Mouse (Mus musculus) kidney, adult 2 months (tissue): ENCODE data around the gene 4930524J08Rik. TPM values are rescaled to one million over a fixed set of nuclear protein-coding genes. Genes with fewer than 3 reads are reported as not detected.
A peak's percentile ranks its signal among the peaks of the same experiment; 100 is the strongest.

Experiments used
- DNase-seq: peaks from one replicate; pipeline ENCODE4 v3.0.0; 2021
- H3K27ac ChIP-seq: fragments of 200-500 bp; 2 replicates; pipeline ENCODE4 v1.5.1; 2012; ENCODE audit warnings: low read depth, low read length, control low read depth, inconsistent platforms; ENCODE audit not compliant: insufficient read depth
- H3K27me3 ChIP-seq: fragments of 200-500 bp; replicated peaks from 2 replicates; pipeline ENCODE4 v1.6.1; 2012; ENCODE audit warnings: mild to moderate bottlenecking, moderate library complexity, low read length, inconsistent platforms; ENCODE audit not compliant: control insufficient read depth, insufficient read depth
- H3K36me3 ChIP-seq: fragments of 200-500 bp; 2 replicates; pipeline ENCODE4 v1.6.1; 2012; ENCODE audit warnings: mild to moderate bottlenecking, moderate library complexity, low read length, inconsistent platforms; ENCODE audit not compliant: control insufficient read depth, insufficient read depth
- H3K4me1 ChIP-seq: fragments of 200-500 bp; 2 replicates; pipeline ENCODE4 v1.6.1; 2011; ENCODE audit warnings: low read length; ENCODE audit not compliant: control insufficient read depth, insufficient read depth
- H3K4me3 ChIP-seq: fragments of 200-500 bp; 2 replicates; pipeline ENCODE4 v1.5.1; 2011; ENCODE audit warnings: mild to moderate bottlenecking, low read depth, low read length, control low read depth; ENCODE audit not compliant: insufficient read depth
- CTCF ChIP-seq: fragments of 200-500 bp; conservative IDR thresholded peaks from 2 replicates; pipeline ENCODE4 v1.5.1; 2011; ENCODE audit warnings: low read depth, mild to moderate bottlenecking, control low read depth, low read length, moderate library complexity, mixed read lengths; ENCODE audit not compliant: insufficient read depth, insufficient read length
- POLR2A ChIP-seq: fragments of 200-500 bp; IDR thresholded peaks from one replicate; pipeline ENCODE4 v1.6.1; 2011; ENCODE audit warnings: low read depth, low read length, control low read depth
- WGBS: fragments of 180-500 bp; shearing (Covaris S2); methylation state at CpG from one replicate; pipeline ENCODE4 v1.1.7; 2018; 5-methylcytosine and 5-hydroxymethylcytosine counted together
- polyA plus RNA-seq: library from polyadenylated mRNA; depleted of rRNA; stranded (reverse); fragments of >200 nt; gene quantifications from 2 replicates; pipeline ENCODE4 v1.2.3, GENCODE M21; 2012; rRNA removed

4930524J08Rik gene
- 1.8 and 4.1 TPM in 2 replicates for polyA plus RNA-seq

- Histone ChIP-seq H3K27ac (peak within 1 kb of the TSS; percentile 100), H3K4me1 (peaks cover 15% of the 10 kb centered on the region), H3K4me3 (peak within 1 kb of the TSS; percentile 99), H3K27me3 (no peaks in the 10 kb centered on the region), H3K36me3 (no peaks in the 10 kb centered on the region)
- peak; percentile 98 for DNase-seq
- WGBS: under 1% methylated on average over 94 of the region's 97 CpGs
- TF ChIP-seq POLR2A: peak; percentile 55
- TF ChIP-seq CTCF: no peak
These were observed at the start of gene 4930524J08Rik, which contains the start of gene Hnrnpd for GRCm38 (mm10) chr5:99978699-99979442. 4930524J08Rik (plus strand) TSS chr5:99979061. Hnrnpd (minus strand) TSS chr5:99978938.

DNA sequence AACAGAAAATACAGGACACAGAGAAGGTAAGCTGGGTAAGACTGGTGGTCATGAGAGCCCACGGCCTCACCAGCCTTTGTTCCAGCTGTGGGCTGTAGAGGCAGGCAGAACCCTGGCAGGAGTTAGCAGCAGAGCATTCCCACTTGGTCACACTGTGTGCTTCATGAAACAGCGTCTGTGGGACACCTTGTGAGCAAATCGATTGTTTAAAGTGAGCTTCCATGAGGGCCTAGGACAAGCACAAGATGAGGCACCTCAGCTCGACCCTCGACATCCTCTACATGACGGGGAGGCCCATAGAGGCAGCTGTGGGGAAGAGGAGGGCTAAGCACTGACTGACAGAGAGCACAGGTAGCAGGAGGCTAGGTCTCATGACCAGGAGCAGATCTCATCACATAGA lies 47.0 kb upstream of the 4930524J08Rik start:
- Histone ChIP-seq H3K36me3 (no peaks in the 10 kb centered on the region), H3K4me3 (no peak overlapping the region), H3K27ac (no peak overlapping the region), H3K27me3 (no peaks in the 10 kb centered on the region), H3K4me1 (no peaks in the 10 kb centered on the region)
- DNase-seq: no peak
- 85% methylated on average over 6 of the region's 6 CpGs for WGBS
- TF ChIP-seq POLR2A (no peak), CTCF (no peak)

GRCm38 (mm10) chr5:99939440-99939839 lies 39.4 kb upstream of the 4930524J08Rik start:
- Histone ChIP-seq H3K27me3 (no peaks in the 10 kb centered on the region), H3K4me3 (no peak overlapping the region), H3K4me1 (no peaks in the 10 kb centered on the region), H3K27ac (no peak overlapping the region), H3K36me3 (no peaks in the 10 kb centered on the region)
- TF ChIP-seq CTCF (no peak), POLR2A (no peak)
- no peak for DNase-seq
- 83% methylated on average over 3 of the region's 3 CpGs for WGBS

DNA sequence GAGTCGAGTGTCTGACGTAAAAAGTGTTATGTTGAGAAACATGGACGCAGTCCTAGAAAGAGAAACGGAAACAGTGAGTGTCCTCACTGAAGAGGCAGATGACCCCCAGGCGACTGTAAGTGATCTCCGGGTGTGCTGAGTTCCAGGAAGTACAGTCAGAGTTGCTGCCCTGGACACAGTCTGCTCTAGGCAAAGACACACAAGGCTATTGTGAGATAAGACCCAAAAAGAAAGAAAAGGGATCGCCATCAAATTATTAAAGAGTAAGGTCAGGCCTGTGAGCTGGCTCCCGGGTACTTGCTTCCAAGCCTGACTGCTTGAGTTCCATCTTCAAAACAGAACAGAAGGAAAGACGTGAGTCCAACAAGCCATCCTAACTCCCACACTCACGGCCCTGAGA lies 37.6 kb upstream of the 4930524J08Rik start:
- no peaks in the 10 kb centered on the region for H3K4me1 ChIP-seq
- no peak overlapping the region for H3K4me3 ChIP-seq
- TF ChIP-seq POLR2A (no peak), CTCF (no peak)
- H3K27me3 ChIP-seq: no peaks in the 10 kb centered on the region
- no peak for DNase-seq
- no peak overlapping the region for H3K27ac ChIP-seq
- 80% methylated on average over 10 of the region's 10 CpGs for WGBS
- no peaks in the 10 kb centered on the region for H3K36me3 ChIP-seq

DNA sequence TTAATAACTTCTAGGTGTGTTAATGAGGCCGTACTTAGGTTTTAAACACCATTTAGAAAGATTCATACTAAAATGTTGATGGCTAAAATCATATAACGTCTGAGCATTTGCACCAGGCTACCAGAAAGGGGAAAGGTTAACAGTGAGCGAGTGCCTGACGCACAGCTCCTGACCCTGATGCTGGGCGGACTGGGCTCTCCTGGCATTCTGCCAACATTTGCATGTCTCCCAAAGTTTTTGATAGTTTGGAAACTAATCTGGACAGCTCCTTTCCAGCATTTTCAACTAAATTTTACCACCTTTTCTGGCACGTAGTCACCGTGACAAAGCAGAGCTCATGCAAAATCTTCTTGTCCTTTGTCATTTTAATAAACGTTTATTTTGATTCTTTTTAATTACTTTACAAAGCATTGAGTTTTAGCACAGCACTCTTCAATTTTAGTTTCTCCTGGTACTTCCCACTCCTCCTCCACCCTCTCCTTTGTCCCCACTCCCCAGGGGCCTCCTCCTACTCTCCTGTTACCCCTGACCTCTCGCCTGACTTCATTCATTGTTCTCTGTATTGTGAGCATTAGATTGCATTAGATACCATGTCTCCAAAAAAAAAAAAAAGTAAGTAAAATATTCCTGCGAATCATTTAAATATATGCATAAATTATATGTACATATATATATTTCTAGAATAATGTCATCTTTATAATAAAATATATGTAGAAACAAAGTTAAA lies 36.9 kb upstream of the 4930524J08Rik start:
- no peak overlapping the region for H3K4me3 ChIP-seq
- H3K36me3 ChIP-seq: no peaks in the 10 kb centered on the region
- no peaks in the 10 kb centered on the region for H3K27me3 ChIP-seq
- 54% methylated on average over 10 of the region's 10 CpGs for WGBS
- no peak overlapping the region for H3K27ac ChIP-seq
- no peaks in the 10 kb centered on the region for H3K4me1 ChIP-seq
- no peak for DNase-seq
- TF ChIP-seq CTCF (no peak), POLR2A (no peak)

GRCm38 (mm10) chr5:99952513-99952912 lies 26.3 kb upstream of the 4930524J08Rik start:
- H3K27me3 ChIP-seq: no peaks in the 10 kb centered on the region
- no peak for TF ChIP-seq CTCF
- TF ChIP-seq POLR2A: no peak
- H3K4me3 ChIP-seq: no peak overlapping the region
- H3K4me1 ChIP-seq: no peaks in the 10 kb centered on the region
- DNase-seq: no peak
- H3K27ac ChIP-seq: no peak overlapping the region
- 86% methylated on average over 5 of the region's 5 CpGs for WGBS
- H3K36me3 ChIP-seq: no peaks in the 10 kb centered on the region; the same call in 1 of the 2 replicates

- WGBS: 57% methylated on average over 1 of the region's 1 CpGs
- no peak for TF ChIP-seq CTCF
- TF ChIP-seq POLR2A: no peak
- no peaks in the 10 kb centered on the region; the same call in 1 of the 2 replicates for H3K36me3 ChIP-seq
- no peak overlapping the region for H3K27ac ChIP-seq
- H3K27me3 ChIP-seq: no peaks in the 10 kb centered on the region
- H3K4me3 ChIP-seq: no peak overlapping the region
- no peaks in the 10 kb centered on the region; the same call in 1 of the 2 replicates for H3K4me1 ChIP-seq
- no peak for DNase-seq
These were observed 25.0 kb upstream of the 4930524J08Rik start for GRCm38 (mm10) chr5:99953883-99954282.
